Mouse (Mus musculus): ENCODE results near the gene C2cd5. TPM values are rescaled to one million over a fixed set of nuclear protein-coding genes. Genes with fewer than 3 reads are reported as not detected.

Gene C2cd5
- polyA plus RNA-seq, 1 experiment, result 96.5 TPM

- Histone ChIP-seq H3K4me1 (ENCODE audit: control insufficient read depth, insufficient read depth, low read length) (no peaks in the 10 kb centered on the region), H3K27ac (ENCODE audit: insufficient read depth, low read length) (no peak overlapping the region), H3K4me3 (ENCODE audit: insufficient read depth, low read length) (no peak overlapping the region)
- TF ChIP-seq POLR2A (IDR thresholded peaks at IDR 0.05; ENCODE audit: extremely low read depth, insufficient read depth, low read length), result no peak
- TF ChIP-seq CTCF (IDR thresholded peaks at IDR 0.05; ENCODE audit: extremely low read depth, insufficient read depth, low read length), result no peak
Measured at GRCm38 (mm10) chr6:143125721-143126120, 25.8 kb upstream of the C2cd5 start.

GRCm38 (mm10) chr6:143119325-143119724 lies 19.4 kb upstream of the C2cd5 start:
- no peak for TF ChIP-seq POLR2A (IDR thresholded peaks at IDR 0.05; ENCODE audit: extremely low read depth, insufficient read depth, low read length)
- TF ChIP-seq CTCF (IDR thresholded peaks at IDR 0.05; ENCODE audit: extremely low read depth, insufficient read depth, low read length), result no peak
- H3K4me1 ChIP-seq (ENCODE audit: control insufficient read depth, insufficient read depth, low read length), result no peaks in the 10 kb centered on the region
- H3K27ac ChIP-seq (ENCODE audit: insufficient read depth, low read length), result no peak overlapping the region
- no peak overlapping the region for H3K4me3 ChIP-seq (ENCODE audit: insufficient read depth, low read length)

GRCm38 (mm10) chr6:143116779-143117178 lies 16.8 kb upstream of the C2cd5 start:
- Histone ChIP-seq H3K27ac (ENCODE audit: insufficient read depth, low read length) (no peak overlapping the region), H3K4me3 (ENCODE audit: insufficient read depth, low read length) (no peak overlapping the region), H3K4me1 (ENCODE audit: control insufficient read depth, insufficient read depth, low read length) (no peaks in the 10 kb centered on the region)
- TF ChIP-seq POLR2A (IDR thresholded peaks at IDR 0.05; ENCODE audit: extremely low read depth, insufficient read depth, low read length), result no peak
- no peak for TF ChIP-seq CTCF (IDR thresholded peaks at IDR 0.05; ENCODE audit: extremely low read depth, insufficient read depth, low read length)

GRCm38 (mm10) chr6:143115505-143115904 lies 15.6 kb upstream of the C2cd5 start:
- no peak overlapping the region for H3K27ac ChIP-seq (ENCODE audit: insufficient read depth, low read length)
- no peak overlapping the region for H3K4me3 ChIP-seq (ENCODE audit: insufficient read depth, low read length)
- H3K4me1 ChIP-seq (ENCODE audit: control insufficient read depth, insufficient read depth, low read length), result no peaks in the 10 kb centered on the region
- TF ChIP-seq POLR2A (IDR thresholded peaks at IDR 0.05; ENCODE audit: extremely low read depth, insufficient read depth, low read length) (no peak), CTCF (IDR thresholded peaks at IDR 0.05; ENCODE audit: extremely low read depth, insufficient read depth, low read length) (no peak)

GRCm38 (mm10) chr6:143115011-143115445 lies 15.1 kb upstream of the C2cd5 start:
- no peak overlapping the region for H3K4me3 ChIP-seq (ENCODE audit: insufficient read depth, low read length)
- TF ChIP-seq CTCF (IDR thresholded peaks at IDR 0.05; ENCODE audit: extremely low read depth, insufficient read depth, low read length), result no peak

GRCm38 (mm10) chr6:143114556-143114955 lies 14.6 kb upstream of the C2cd5 start:
- TF ChIP-seq CTCF (IDR thresholded peaks at IDR 0.05; ENCODE audit: extremely low read depth, insufficient read depth, low read length), result peak; percentile 9; the same call in 1 of the 2 replicates
- no peak for TF ChIP-seq POLR2A (IDR thresholded peaks at IDR 0.05; ENCODE audit: extremely low read depth, insufficient read depth, low read length)
- no peak overlapping the region for H3K4me3 ChIP-seq (ENCODE audit: insufficient read depth, low read length)
- H3K4me1 ChIP-seq (ENCODE audit: control insufficient read depth, insufficient read depth, low read length), result no peaks in the 10 kb centered on the region
- H3K27ac ChIP-seq (ENCODE audit: insufficient read depth, low read length), result no peak overlapping the region

More at GRCm38 (mm10) chr6:143115011-143115445, 15.1 kb upstream of the C2cd5 start:
- Histone ChIP-seq H3K4me1 (ENCODE audit: control insufficient read depth, insufficient read depth, low read length) (no peaks in the 10 kb centered on the region), H3K27ac (ENCODE audit: insufficient read depth, low read length) (no peak overlapping the region)

- peak; percentile 19; the same call in 1 of the 2 replicates for TF ChIP-seq CTCF (IDR thresholded peaks at IDR 0.05; ENCODE audit: extremely low read depth, insufficient read depth, low read length)
- TF ChIP-seq POLR2A (IDR thresholded peaks at IDR 0.05; ENCODE audit: extremely low read depth, insufficient read depth, low read length), result no peak
- Histone ChIP-seq H3K27ac (ENCODE audit: insufficient read depth, low read length) (no peak overlapping the region), H3K4me1 (ENCODE audit: control insufficient read depth, insufficient read depth, low read length) (no peaks in the 10 kb centered on the region; the same call in 1 of the 2 replicates), H3K4me3 (ENCODE audit: insufficient read depth, low read length) (no peak overlapping the region)
Measured at GRCm38 (mm10) chr6:143110371-143110770, 10.4 kb upstream of the C2cd5 start.

GRCm38 (mm10) chr6:143109622-143110218 lies 9.8 kb upstream of the C2cd5 start:
- Histone ChIP-seq H3K27ac (ENCODE audit: insufficient read depth, low read length) (no peak overlapping the region), H3K4me3 (ENCODE audit: insufficient read depth, low read length) (no peak overlapping the region), H3K4me1 (ENCODE audit: control insufficient read depth, insufficient read depth, low read length) (no peaks in the 10 kb centered on the region; the same call in 1 of the 2 replicates)
- TF ChIP-seq CTCF (IDR thresholded peaks at IDR 0.05; ENCODE audit: extremely low read depth, insufficient read depth, low read length) (no peak), POLR2A (IDR thresholded peaks at IDR 0.05; ENCODE audit: extremely low read depth, insufficient read depth, low read length) (no peak)

- no peak overlapping the region for H3K27ac ChIP-seq (ENCODE audit: insufficient read depth, low read length)
- H3K4me1 ChIP-seq (ENCODE audit: control insufficient read depth, insufficient read depth, low read length), result no peaks in the 10 kb centered on the region; the same call in 1 of the 2 replicates
- TF ChIP-seq POLR2A (IDR thresholded peaks at IDR 0.05; ENCODE audit: extremely low read depth, insufficient read depth, low read length) (no peak), CTCF (IDR thresholded peaks at IDR 0.05; ENCODE audit: extremely low read depth, insufficient read depth, low read length) (no peak)
- no peak overlapping the region for H3K4me3 ChIP-seq (ENCODE audit: insufficient read depth, low read length)
Measured at GRCm38 (mm10) chr6:143108031-143108430, 8.1 kb upstream of the C2cd5 start.

- no peak overlapping the region for H3K4me3 ChIP-seq (ENCODE audit: insufficient read depth, low read length)
- TF ChIP-seq CTCF (IDR thresholded peaks at IDR 0.05; ENCODE audit: extremely low read depth, insufficient read depth, low read length) (no peak), POLR2A (IDR thresholded peaks at IDR 0.05; ENCODE audit: extremely low read depth, insufficient read depth, low read length) (no peak)
- no peak overlapping the region for H3K27ac ChIP-seq (ENCODE audit: insufficient read depth, low read length)
- H3K4me1 ChIP-seq (ENCODE audit: control insufficient read depth, insufficient read depth, low read length), result no peaks in the 10 kb centered on the region; the same call in 1 of the 2 replicates
Measured at GRCm38 (mm10) chr6:143107611-143108010, 7.7 kb upstream of the C2cd5 start.
